Mouse (Mus musculus) ovary, postnatal 14 days (tissue): ENCODE data around the gene Ikzf3.

Experiments
- DNase-seq: peaks from one replicate; pipeline ENCODE4 v3.0.0; 2022; ENCODE audit warnings: low spot score

Gene Ikzf3

DNA sequence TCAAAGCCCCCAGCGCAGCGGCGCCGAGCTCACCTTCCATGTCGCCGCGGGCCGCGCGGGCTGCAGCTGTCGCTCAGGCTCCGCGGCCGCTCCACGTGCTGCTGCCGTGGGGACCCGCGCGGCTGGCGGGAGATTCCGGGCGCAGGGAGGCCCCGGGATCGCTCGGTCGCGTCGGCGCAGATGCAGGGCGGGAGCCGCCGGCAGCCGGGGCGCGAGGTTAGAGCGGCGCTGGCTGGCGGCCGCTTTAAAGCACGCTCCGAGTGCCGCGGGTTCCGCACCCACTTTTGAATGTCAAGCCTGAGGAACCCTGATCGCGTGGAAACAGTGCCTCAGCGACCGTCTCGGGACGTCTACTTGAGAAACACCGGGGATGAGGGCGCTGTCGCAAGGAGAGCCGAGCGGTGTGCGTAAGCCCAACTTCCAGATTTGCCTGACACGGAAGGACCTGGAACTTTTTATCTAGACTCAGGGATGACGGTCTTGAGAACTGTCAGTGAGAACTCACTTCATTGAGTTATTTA lies at the start of gene Ikzf3:
TSS of gene Ikzf3 (minus strand) at position 321 of the 521 bp plus-strand sequence.
- DNase-seq = peak; percentile 17

DNA sequence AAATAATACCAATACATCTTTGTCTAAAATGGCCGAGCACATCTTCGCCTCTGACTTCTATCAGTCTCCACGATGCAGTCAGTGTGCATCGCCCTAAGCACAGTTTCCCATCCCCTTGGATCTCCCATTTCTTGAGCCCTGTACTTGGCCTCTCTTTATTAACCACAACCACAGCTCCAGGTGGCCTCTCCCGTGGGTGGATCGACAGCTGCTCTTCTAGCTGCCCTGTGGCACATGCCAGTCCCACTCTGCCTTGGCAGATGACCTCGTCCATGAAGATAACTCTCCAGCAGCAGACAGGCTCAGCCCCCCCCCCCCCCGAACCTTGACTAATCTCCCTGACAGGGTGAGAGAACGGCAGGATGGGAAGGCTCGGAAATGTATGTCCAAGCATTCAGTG lies 49.6 kb upstream of the Ikzf3 start:
- DNase-seq = no peak

DNA sequence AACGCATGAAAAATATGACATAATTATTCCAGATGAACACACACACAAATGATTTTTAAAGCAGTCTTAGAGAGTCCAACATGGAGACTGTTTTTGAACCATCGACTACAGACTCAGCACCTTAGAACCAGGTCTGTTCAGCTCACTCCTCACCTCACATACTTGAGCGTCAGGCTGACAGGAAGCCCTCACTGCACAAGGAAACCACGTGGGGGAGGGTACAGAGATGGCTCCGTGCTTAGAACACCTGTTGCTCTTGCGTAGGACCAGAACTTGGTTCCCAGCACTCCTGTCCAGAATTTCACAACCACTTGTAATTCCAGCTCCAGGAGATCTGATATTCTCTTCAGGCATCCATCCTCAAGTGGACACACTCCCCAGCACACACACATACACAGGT lies 49.2 kb upstream of the Ikzf3 start:
- no peak for DNase-seq

DNA sequence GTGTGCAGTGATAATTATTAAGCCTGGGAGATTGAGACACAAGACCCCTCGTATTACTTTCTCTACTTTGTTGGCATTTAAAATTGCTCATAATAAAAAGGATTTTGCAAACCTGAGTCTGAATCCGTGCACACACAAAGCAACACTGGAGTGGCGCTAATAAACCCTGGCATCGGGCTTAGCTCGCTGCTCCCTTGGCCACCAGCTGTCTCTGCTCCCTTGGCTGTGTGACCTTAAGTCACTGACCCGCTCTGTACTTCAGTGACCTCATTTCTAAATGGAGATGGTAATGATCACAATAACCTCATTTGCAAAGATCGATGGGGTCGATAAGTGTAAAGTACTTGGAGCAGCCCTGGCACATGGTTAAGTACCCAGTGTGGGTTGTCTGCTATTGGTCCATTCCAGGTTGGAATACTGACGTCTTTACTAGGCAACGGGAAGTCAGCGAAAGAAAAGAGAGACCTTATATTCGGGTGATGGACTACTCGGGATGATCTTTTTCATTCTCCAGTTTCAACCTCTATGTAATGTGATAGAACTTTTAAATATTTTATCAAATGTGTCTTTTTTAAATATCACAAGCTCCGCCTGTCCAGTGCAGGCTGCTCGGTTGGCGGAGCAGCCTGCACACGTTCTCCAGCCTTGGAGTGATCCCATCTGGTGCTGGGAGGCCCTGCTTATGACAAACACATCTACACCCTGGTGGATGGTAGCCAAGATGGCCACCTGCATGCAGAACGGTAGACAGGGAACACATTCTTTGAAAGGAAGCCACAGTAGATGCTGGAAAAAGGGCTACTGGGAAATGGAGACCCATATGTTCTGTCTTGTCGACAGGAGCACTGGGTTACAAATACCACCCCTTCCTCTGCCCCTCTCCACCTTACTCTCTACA lies 45.0 kb upstream of the Ikzf3 start:
- DNase-seq = no peak

DNA sequence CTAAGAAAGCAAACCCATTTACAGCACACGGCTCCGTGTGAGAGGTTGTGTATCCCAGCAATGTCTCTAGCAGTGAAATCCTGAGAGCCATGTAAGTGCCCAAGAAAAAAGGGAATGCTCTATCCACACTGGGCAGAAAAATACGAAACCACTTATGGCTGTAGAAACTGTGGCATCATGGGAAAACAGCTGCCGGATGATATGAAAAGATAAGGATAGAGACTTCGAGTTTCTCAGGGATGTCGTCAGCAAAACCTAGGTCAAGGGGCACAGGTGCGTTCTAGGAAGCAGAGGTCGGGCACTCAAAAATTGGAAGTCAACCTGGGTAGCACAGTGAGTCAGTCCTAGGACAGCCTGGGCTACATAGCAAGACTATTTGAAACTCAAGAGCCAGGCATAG lies 43.5 kb upstream of the Ikzf3 start:
- DNase-seq = no peak

DNA sequence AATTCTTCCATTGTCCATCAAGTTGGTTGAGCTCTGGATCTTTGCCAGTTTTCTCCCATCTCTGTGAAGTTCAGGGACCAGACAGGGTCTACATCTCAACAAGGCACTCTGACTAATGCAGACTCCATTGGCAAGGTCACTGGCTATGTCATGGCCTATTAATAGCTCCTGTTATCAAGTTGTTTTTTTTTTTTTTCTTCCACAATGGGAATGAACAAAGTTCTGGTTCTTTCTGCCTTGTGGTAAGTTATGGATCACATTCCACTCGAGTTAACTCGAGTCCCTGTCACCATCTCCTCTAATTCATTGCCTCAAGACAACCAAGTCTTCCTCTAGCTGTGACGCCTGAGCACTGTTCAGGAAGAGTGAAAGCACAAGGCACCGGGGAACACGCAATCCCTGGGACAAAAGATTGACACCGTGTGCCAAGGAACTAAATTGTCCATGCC lies 43.0 kb upstream of the Ikzf3 start:
- DNase-seq = no peak

DNA sequence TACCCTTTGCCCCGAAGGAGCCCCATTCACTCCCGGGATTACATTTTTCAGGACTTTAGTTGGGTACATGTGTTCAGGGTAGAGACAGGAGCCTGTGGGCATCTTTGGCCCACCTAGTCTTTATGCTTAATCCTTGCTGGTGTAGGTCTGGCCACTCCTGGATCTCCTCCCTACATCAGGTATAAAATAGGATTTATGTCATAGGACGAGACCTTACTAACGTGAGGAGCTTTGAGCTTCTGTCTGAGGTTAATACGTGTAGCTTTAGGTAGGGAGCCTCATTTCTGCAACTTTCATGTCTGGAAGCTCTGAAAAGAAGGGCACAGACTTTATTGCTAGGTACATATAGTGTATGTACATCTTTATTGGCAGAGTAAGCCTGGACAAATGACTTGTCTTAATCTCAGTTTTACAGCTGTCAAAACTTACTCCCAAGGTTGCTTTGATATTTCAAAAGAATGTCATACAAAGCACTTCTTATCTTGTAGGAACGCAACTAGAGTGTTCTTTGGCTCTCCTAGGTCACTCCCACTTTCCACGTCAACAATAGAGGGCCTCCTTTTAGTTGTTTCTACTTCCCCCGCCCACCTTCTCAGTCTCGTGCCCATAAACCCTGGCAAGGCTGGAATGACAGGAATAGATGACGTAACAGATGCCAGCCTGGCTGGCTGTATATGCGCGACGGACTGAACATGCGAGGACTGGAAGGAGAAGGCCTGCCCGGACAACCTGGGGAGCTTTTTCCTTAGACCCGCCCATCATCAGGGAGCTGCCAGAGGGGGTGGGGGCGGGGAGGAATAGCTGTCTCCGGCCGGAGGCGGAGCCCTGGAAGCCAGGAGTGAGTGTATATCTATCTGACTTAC lies 42.1 kb upstream of the Ikzf3 start:
- peak; percentile 60 for DNase-seq

DNA sequence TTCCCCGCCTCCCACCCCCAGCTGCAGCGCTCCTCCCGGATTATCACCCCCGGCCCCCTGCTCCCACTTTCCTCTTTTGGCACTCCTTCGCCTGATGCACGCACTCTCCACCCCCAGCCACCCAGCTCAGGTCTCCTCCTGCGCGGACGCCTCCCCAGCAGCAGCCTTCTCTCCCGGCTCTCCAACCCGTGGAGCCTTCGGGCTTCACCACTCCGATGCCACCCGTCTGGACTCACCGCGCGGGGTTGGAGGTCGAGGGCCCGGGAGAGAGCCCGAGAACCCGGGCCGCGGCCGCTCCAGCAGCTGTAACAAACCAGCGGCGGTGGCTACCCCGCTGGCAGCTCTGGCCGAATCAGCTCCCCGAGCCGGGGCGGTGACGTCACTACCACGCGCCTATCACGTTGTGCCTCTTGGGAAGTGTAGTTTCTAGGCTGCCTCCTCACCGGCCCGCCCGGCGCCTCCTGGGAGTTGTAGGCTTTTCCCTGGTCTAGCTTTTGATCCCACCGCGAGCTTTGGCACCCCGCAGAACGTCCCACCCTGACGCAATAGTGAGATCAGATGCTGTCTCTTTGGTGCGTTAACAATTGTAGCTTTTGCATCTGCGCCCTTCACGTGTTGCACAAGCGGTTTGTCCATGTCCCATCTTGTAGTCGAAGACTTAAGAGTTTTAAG lies 41.2 kb upstream of the Ikzf3 start, which contains the start of gene Ormdl3:
TSS of gene Ormdl3 (minus strand) at position 477 of the 672 bp plus-strand sequence.
- DNase-seq = peak; percentile 96

DNA sequence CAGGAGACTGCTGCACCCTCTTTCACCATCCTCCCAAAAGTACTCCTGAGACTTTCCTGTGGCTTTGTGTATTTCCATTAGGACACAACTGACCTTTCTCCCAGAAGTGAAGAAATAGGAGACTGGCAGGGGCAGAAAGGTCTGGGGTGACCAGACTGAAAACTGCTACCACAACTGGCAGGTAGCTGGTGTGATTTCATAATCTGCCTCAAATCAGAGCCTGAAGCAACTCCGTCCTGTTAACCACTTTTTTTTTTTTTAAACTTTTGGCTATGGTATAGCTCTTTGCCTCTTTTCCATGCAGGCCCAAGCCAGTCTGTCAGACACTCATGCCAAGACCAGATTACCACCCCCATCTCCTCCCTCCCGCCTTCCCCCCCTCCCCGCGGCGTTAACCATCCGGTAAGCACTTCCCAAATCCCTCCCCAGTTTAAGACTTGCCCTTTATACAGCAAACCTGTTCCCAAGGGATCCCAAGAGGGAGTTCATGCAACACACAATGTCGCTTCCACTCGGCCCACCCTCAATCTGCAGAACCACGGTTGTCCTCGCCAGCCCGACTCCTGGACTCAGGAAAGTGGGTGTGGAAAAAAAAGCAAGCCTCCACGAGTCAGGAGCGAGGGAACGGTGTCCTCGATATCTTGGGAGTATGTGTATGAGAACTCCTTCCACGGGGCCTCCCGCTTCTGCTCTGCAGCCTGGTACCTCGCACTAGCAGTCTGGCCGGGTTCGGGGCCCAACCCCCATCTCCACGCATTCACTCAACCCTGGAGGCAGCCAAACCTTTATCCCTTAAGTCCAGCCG lies 40.5 kb upstream of the Ikzf3 start:
- no peak for DNase-seq

DNA sequence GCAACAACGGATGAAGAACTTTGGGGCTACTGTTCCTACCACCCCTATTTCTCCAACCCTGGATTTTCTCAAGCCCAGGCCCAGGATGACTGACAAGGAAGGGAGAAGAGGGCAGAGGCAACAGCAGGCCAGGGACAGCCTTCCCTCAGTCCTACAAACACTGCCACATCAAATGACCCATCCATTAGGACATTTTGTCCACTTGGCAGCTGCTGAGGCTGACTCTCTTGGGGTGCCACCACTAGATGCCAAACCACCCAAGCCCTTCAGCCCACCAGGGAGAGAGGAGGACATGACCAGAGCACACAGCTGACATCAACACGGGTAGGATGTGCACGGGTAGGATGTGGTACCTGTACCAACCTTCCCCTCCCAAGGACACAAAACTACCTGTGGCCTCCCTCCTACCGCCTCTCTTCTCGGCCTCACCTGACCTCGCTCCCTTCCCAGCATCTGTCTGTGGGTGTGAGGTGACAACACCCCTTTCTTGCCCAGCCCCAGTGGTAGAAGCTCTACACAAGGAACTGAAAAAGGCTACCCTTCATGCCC lies 38.9 kb upstream of the Ikzf3 start:
- DNase-seq = no peak

DNA sequence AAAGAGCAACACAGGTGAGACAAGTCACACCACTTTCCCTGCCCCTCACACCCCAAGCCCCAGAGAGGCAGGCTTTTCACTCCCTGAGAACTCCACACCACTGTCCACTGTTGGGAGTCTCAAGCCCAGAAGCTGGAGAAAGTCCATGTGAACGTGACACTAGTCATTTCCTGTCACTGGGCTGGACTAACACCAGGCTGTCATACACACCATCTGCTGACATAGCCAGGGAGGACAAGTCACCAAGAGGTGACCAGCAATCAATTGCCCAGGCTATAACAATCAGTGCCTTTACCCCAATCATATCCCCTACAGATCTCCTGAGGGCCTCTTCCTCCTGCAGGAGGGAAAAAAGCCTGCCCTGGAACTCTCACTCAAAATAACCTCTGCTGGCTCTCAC lies 38.3 kb upstream of the Ikzf3 start:
- DNase-seq = no peak

DNA sequence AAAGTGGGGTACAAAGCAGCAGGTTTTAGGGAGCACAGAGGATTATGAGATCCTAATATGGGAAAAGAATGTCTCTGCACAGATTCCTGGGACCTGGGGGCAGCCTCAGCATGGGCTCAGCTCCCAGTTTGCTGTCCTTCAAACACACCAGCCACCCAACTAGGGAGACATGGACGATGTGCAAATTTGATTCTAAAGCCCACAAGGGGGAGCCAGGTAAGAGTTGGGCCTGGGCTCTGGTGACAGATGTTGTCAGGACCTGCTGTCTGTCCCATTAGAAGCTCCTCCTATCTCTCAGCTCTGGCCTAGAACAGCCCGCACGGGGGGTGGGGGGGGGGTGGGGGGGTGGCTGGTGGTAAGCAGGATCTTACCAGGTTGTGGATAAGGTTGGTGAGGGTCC lies 37.7 kb upstream of the Ikzf3 start:
- no peak for DNase-seq

DNA sequence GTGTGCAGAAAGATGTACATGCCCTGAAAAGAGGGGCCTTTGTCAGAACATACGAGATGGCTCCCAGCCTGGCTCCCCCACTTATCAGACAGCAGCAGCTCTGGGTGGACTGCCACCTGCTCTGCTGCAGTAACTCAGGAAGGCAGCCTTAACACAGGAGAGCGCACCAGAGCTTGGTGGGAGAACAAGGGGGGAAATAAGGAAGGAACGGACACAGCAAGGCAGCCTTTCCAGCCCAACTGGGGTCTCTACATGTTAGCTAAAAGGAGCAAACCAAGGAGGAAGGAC lies 37.4 kb upstream of the Ikzf3 start:
- no peak for DNase-seq

DNA sequence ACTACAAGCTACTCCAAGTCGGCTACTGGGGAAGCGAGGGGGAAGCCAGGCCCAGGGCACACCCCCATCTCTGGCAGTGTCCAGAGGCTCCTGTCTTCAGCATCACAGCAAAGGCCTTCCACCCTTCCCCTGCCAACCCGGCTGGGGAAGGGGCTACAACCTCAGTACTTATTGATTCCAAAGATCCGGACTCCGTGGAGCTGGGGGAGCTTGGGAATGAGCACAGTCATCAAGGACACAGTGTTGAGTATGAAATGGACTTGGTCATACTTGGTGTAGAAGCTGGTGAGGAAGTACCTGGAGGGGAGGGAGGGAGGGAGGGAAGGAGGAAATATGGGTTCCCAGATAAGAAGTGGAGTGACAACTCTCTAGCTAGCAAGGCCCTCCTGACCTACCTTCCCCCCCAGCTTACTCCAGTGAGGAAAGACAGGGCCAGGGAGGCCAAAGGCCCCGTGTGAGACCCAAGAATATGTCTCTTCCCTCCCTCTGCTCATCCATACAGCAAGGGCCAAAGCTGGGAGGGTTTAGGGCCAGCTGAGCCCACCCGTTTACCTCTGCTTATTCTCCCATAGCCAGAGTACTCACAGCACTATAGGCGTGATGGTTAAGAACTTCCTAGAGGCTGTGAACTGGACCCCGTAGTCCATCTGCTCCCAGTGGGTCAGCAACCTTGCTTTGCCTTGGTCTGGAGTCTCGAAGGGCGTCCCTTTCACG lies 36.9 kb upstream of the Ikzf3 start:
- DNase-seq = no peak

DNA sequence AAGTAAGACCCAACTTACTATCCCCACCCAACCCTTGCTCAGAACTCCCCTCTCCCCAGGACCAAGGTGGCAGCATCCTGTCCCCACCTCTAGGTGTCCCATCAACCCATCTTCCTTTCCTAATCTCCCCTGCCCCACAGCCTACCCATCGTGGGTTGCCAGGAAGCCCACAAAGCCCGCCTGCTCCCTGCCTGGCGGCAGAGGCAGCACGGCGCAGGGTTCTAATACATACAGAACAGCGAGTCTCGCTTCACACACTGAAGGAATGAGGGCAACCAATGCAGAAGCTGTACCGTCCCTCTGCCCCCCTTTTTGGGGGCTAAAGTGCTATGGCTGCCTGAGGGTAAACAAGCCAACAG lies 36.2 kb upstream of the Ikzf3 start:
- DNase-seq = no peak

DNA sequence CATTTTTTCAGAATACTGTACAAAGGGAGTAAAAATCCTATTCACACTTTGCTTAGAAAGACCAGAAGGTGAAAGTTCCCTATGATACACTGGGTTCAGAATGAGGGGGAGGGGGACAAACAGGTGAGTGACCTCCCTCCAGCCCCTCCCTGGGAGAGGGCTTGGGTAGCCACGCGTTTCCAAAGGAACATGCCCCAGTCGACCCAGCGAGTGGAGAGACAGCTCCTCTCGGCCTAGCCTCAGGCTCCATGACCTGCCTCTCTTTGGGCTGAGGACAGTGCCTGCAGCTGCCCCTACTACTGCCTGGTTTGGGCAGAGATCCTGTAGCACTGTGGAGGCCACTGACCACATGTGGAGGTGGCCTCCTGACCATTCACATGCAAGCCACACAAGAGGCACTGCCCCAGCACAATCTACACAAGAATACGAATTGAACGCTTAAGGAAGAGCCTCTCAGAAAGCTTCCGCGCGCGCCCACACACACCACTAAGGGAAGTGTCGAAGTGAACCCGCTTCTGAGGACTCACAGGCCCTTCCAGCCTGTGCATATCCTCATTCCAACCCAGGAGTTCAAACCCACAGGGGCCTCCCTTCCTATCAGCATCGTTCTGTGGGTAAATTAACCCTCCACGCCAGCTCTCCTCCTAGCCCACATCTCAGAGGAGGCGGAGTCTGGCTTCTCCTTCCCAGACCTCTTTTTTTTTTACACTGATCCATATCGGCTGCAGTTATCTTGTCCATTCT lies 35.6 kb upstream of the Ikzf3 start:
- DNase-seq = no peak

DNA sequence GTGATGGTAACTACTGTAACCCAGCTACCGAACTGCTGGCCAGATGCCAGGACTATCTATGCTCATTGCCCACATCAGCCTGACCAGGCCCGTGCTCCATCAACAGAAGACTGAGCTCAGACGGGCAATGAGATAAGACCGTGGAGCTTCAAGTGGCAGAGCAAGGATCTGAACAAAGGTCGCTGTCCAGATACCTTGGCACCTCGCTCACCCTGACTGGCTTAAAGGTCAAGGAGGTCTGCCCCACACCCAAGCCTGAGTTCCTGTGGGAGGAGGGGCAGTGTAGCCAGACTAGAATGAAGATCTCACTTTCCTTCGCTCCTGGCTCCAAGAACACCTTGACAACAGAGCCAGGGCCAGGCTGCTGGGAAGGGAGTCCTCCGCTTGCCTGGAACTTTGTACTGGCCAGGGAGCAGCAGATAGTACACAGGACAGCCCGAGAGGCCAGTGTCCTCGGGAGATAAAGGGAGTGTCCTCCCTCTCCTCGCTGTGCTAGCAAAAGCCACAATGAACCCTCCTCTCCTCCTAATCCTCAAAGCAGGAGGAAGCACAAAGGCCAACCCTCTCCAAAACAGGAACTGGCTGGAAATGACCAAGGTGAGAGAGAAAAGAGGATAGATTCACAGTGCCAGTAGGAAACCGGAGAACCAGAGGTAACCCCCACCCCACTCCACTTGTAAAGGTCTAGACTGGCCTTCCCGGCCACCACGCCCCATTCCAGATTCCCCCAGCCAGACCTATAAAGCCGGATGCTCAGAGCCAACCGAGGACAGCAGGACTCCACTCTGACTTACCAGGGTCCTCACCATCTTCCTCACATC lies 34.7 kb upstream of the Ikzf3 start:
- DNase-seq = no peak

DNA sequence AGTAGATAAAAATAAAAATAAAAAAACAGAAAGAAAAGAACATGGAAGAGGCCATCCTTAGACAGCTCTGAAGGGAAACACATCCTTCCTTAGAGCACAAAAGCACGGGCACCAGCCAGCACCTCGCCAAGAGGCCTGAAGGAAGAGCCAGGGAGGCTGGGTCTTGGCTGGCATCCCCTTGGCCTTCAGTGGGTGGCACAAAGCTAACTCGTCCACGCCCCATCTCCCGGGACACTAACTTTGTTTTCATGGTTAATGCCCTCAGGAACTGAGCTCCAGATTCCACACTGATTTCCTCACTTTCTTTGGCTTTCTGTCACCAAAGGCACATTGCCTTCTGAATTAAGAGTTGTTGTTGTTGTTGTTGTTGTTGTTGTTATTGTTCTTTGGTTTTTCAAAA lies 31.9 kb upstream of the Ikzf3 start:
- DNase-seq = no peak

DNA sequence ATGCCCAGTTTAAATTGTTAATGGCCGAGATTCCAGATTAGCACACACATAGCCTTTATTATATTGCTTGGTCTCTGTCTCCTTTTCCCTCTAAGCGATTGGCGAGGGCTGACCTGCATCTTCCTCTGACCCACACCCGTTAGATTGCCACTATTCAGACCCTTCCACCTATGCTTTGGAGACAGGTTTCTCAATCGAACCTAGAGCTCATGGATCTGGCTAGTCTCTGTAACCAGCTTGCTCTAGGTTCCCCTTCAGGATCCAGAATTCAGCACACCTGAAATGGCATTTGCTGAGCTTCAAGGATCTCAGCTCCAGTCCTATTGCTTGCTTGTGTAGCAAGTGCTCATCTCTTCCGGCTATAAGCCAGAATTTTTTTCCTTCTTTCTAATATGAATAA lies 23.6 kb upstream of the Ikzf3 start:
- no peak for DNase-seq
